Mouse (Mus musculus) c-Kit-positive CD71-negative TER-119-negative erythroid progenitor cells, embryonic 14.5 days (primary cell): ENCODE data around the gene Ubald2.
"Not testable (repeated sequence)": the region's sequence is repeated elsewhere in the genome, so short reads cannot be mapped to it uniquely, and the experiment has no call there.

Source experiments
- DNase-seq: peaks from one replicate; pipeline ENCODE4 v3.0.0-alpha.2; 2013; ENCODE audit warnings: low read depth

Ubald2 gene

DNA sequence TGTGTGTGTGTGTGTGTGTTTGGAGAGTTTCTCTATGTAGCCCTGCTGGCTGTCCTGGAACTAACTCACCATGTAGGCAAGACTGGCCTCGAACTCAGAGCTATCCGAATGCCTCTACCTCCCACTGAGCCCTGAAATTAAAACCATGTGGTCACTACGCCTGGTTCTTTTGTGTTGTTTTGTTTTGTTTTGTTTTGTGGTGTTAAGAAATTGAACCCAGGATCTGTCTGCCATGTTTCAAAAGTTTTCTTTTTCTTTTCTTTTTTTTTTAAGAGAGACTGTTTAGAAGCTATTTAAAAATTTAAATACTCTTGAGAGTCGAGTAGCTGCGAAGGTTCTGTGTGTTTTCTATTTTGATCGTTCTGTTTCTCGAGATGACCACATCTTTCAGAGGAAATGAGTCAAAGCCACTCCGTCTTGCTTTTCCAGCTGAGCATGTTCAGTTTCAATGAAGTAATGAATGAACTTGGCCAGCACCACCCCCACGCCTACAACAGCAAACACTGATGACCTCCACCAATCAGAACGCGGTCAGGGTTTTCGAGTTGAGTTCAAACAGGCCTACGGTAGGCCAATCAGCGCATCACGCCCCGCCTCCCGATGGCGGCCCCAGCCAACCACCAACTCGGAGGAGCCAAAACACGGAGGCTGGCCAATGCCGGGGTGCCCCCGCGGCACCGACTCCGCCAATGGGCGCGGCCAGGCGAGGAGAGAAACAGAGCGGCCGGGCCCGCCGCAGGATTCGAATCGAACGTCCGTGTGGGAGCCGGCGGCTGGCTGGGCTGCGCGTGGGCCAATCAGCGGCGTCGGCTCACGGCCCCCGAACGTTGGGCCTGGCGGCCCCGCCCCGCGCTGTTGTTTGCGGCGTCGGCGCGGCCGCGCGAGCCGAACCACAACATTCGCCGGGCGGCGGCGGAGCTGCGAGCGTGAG, at the start of gene Ubald2:
Gene Ubald2 (plus strand): TSS at position 739 of the 931 bp plus-strand sequence.
- peak; percentile 99 for DNase-seq

DNA sequence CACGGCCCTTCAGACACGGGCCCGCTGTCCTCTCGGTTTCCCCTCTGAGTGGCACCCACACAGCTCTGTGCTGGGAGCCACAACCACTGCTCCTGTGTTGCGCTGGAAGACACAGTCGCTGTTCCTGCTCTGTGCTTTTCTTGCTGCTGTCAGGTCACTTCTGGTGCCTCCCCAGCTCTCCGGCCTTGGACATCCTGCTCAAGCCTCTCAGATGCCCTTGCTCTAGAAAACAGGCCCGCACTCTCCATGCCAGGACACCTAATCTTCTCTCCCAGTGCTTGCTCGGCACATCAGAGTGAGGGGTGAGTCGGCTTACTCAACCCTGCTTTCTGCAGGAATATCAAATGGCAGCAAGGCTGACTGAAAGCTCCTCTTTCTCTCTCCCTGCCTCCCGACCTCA, 49.7 kb upstream of the Ubald2 start:
- DNase-seq = no peak

GRCm38 (mm10) chr11:116385999-116386398, 47.9 kb upstream of the Ubald2 start:
- no peak for DNase-seq

DNA sequence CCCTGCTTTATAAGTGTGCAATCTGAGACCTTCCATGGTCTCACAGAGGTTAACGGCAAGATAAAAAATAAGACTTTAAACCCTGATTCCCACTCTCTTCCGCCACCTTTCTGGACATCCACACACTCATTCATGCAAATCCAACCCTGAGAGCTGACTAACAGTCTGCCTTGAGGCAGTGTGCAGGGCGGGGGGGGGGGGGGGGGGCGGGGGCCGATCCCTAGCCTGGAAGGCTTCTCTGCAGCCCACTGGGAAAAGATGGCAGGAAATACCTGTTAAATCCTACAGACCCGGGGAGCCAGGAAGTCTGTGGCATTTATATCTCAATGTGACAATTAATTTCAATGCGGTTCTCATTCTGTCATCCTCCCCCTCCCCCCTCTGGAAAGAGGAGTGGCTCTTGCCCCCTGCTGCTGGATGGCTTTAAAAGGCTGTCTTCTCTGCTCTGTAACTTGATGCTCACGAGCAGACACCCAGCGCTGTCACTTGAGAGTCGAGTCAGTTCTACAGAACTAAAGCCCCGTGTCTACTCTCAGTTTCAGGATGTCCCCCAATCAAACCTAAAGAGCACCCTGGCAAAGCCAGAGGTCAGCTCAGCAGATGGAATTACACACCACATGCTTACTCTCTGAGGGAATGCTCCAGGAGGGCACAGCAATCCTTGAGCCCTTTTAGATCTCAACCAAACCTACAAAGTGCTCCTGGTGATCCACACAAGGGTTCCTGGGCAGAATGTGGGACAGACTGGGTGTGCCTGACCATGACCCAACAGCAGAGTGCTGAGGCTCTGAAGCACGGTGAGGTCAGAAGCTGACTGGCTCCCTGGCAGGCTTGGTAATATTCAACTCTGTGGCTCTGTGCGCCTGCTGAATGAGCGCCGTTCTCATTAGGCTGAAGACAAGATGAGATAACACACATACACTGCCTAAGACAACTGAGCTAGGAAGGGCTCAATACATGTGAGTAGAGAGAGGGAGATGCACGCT, 46.5 kb upstream of the Ubald2 start:
- no peak for DNase-seq

DNA sequence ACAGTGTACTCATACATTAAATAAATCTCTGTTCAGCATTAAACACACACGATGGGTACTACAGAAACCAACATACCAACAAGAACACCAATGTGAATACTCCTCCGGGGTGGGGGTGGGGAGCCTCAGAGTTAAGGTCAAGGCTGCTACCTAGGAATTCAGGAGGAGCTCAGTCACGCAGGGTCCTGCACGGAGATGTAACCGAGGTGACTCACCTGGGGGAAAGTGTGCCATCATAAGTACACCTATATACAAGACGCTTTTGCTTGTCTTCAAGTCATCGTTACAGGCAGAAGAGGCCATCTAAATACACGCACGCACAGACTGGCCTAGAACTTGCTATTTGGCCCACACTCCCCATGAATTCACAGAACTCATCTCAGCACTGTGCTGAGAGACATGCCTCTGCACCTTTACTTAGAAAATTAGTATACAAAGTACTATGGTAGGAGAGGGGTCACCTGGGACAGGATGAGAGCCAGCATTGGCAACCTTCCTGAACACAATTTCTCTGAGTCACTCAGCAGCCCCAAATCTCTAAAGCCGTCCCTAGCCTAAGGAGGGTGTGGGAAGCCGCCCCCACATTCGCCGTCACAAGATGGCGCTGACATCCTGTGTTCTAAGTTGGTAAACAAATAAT, 44.9 kb upstream of the Ubald2 start:
- DNase-seq = no peak

DNA sequence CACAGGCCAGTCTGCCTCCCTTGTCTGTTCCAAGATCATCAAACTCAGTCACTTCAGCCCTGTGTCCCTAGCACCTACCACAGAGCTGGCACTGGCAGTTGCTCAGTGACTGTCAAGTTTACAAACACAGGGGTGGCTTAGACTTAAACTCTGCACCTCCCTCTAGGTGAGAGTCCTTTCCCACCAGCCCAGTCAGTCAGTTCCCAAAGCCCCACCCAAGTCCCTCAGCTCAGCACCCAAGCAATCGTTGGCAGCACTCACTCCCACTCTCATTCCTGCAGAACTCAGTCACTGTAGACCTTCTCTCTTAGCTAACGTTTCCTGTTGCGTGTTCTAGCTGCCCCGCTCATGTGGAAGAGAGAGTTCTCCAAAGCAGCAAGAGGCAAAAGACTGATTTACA, 39.1 kb upstream of the Ubald2 start:
- no peak for DNase-seq

GRCm38 (mm10) chr11:116396276-116396933, 37.5 kb upstream of the Ubald2 start:
- no peak for DNase-seq

GRCm38 (mm10) chr11:116396934-116397330, 37.0 kb upstream of the Ubald2 start:
- no peak for DNase-seq

DNA sequence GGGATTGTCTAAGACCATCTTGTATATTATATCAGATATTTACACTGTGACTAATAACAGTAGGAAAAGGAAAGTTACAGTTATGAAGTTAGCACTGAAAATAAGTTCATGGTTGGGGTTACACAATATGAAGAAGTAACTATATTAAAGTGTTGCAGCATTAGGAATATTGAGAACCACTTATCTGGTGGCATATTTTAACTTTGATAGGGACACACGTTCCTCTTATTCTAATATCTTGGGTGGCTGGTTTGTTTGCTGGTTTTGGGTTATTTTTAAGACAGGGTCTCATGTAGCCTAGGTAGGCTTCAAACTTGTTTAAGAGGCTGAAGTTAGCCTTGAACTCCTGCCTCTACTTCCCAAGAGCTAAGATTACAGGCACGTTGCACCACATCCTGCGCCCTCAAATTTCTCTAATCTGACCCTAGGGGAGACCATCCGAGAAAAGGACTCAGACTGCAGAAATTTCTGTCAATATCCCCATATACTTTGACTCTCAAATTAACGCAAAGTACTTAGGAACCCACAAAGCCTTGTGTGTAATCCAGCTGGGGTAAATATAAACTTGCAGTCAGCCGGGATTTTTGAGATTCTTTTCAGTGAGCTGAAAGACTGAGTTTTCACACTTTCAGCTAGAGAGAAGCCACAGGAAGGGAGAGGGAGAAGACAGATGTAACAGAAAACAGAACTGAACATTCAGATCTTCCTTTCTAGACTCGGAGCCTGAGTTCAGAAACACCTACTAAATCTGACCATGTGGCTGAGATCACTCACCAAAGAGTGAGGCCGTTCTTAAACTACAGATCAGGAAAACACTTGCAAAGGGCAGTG, 36.2 kb upstream of the Ubald2 start:
- no peak for DNase-seq

DNA sequence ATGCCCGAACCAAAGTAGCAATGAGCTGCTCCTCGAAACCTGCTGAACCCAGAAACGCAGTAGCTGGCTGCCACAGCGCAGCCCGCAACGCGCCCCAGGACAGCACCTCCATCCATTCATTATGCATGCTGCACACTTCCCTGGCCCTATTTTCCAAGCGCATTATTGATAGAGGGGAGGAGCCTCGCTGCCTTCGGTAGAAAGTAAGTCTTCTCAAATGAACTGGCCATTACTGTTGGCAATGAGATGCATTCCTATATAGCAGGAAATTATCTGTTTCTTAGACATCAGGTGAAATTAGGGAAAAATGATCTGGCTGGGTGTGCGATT, 35.6 kb upstream of the Ubald2 start:
- DNase-seq = no peak

GRCm38 (mm10) chr11:116400560-116400959, 33.3 kb upstream of the Ubald2 start:
- DNase-seq = no peak

DNA sequence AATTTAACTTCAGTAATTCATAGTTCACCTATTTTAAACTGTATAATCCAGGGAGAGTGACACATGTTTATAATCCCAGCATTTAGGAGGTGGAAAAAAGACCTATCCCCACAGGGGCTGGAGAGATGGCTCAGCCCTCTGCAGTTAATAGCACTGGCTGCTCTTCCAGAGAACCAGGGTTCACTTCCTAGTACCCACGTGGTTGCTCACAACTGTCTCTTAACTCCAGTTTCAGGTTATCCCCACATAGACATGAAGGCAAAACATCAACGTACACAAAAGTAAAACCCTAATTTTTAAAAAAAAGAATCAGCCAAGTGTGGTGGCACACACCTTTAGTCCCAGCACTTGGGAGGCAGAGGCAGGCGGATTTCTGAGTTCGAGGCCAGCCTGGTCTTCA, 28.3 kb upstream of the Ubald2 start:
- no peak for DNase-seq

DNA sequence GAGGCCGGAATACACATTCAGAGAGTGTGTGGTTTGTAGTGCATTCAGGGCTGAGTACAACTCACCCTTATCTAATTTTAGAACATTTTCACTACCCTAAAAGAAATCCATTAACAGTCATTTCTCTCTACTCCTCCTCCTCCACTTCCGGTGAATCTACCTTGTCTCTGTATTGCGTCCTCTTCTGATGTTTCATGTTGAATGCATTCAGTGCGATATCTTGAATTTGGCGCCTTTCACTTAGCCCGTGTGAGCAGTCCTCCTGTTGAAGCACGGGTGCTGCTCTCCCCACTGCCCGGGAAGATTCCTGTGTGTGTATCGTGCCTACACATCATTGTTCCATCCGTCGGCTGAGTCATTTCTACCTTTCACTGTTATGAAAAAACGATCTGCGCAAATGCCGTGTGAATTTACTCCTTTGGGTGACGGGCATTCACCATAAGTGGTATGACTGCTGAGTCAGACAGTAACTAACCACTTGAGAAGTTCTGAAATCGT, 27.6 kb upstream of the Ubald2 start:
- DNase-seq = no peak

DNA sequence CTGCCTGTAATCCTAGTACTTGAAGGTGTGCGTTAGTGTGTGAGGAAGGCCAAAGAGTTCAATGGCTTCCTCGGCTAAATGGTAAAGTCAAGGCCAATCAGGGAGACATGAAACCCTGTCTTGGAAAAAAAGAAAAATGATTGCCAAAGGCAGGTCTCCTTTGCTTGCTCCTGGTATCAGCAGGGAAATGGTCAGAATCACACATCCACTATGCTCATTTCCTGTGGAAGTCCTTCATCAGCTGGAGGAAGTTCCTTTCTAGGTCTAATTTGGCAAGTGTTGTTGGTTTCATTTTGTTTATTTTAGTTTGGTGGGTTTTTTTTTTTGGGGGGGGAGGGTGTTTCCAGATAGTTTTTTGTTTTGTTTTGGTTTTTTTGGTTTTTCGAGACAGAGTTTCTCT, 24.9 kb upstream of the Ubald2 start:
- DNase-seq = no peak

DNA sequence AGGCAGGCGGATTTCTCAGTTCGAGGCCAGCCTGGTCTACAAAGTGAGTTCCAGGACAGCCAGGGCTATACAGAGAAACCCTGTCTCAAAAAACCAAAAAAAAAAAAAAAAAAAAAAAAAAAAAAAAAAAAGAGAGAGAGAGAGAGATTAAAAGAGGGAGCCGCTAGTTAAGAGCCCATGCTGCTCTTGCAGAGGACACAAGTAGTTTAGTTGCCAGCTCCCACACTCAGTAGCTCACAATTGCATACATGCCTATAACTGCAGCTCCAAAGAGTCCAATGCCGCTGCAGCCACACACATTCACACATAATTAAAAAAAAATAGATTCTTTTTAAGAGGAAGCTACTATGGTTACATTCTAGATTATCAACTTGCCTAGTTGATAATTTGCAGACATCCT, 23.5 kb upstream of the Ubald2 start:
- DNase-seq = not testable (repeated sequence)

DNA sequence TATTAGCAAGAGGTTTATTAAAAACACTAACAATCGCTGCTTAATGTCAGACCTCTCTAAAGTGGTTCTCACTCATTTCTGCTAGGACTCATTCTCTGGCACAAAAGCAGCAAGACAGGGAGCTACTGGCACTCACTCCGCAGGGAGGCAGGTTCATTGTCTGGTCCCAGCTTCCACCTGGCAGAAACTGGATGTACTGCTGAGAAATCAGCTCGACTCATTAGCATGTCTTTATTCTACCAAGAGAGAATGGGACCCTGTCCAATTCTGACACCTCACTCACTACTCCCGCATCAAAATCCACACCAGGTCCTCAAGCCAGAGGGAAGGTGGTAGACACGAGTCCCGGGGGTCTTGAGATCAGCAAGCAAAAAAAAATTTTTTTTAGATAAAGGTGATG, 22.3 kb upstream of the Ubald2 start:
- DNase-seq = no peak

GRCm38 (mm10) chr11:116412028-116412827, 21.7 kb upstream of the Ubald2 start:
- DNase-seq = no peak

- no peak for DNase-seq
Observed at GRCm38 (mm10) chr11:116412904-116413630, 20.8 kb upstream of the Ubald2 start, which contains the start of gene Rnf157. Rnf157 (minus strand) TSS chr11:116413032.

DNA sequence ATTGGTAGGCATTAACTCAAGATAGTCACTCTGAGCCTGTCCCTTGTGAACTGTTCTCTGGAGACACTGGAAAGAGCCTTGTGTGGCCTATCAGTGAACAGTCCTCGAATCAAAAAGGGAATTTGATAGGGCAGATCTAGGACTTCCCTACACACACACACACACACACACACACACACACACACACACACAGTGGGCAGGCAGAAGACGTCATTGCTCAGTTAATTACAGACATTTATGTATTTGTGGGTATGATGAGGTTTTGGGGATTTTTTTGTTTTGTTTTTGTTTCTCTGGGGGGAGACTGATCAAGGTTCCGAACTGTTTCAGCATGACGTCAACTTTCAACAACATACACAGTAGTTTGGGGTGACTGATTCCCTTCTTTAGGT, 20.3 kb upstream of the Ubald2 start:
- no peak for DNase-seq
